Mouse (Mus musculus) cerebral cortex, adult 2 months (tissue): Measurements from ENCODE around the gene Slc39a13.

Experiments
- WGBS: fragments of 180-500 bp; shearing (Covaris S2); methylation state at CpG from one replicate; pipeline ENCODE4 v1.1.7; 2018; 5-methylcytosine and 5-hydroxymethylcytosine counted together

Gene Slc39a13

GRCm38 (mm10) chr2:91088987-91089386 lies 18.8 kb upstream of the Slc39a13 start:
- 84% methylated on average over 9 of the region's 9 CpGs for WGBS

DNA sequence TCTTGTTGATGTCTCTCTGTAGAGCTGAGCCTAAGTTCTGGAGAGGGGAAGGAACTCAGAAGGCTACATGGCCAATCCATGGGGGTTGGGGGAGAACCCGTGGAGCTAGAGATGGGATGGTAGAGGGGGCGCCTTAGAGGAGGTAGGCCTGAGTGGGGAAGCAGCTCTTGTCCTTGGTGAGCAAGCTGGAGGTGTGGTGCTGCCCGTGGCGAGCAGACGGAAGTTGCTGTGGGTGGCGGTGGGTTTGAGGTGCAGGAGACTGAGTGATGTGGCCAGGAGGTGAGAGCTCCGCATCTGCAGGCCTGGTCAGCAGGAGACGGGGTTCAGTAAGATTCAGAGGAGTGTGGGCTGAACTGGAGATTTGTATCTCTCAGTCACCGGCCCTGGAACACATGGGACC lies 17.2 kb upstream of the Slc39a13 start:
- 89% methylated on average over 9 of the region's 9 CpGs for WGBS

DNA sequence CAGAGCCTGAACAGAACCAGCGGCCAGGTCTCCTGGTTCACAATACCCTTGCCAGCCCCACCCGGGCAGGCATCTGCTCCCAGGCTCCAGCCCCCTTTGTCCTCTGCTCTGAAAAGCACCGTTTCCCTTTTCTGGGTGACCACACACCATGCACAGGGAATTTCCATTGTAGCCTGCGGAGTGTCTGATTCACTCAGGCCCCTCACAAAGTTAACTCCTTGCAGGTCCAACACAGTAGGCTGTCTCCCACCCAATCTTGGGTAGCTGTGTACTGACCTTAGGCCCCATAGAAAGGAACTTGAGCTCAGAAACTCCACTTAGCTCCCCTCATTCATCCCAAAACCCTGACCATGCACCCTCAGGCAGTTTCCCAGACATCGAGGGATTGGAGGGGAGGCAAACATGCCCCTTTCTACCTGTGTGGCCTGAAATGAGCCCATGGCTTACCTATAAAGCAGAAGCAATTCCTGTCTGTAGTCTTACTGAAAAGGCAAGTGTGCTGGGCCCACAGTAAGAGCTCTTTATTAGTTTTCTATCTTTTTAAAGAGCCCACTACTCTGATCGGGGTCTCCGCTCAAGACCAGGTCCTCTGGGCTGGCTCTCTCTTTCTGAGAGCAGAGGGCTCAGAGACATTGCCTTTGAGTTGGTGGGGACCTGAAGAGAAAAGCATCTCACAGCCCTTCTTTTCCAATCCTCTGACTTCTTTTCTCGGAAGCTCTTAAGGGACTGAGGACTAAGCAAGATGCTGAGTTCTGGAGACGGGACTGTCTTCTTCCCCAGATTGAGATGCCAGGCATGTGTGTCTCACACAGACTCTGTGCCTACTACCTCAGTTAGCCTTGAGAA lies 16.4 kb upstream of the Slc39a13 start:
- 78% methylated on average over 9 of the region's 9 CpGs for whole genome bisulfite sequencing

DNA sequence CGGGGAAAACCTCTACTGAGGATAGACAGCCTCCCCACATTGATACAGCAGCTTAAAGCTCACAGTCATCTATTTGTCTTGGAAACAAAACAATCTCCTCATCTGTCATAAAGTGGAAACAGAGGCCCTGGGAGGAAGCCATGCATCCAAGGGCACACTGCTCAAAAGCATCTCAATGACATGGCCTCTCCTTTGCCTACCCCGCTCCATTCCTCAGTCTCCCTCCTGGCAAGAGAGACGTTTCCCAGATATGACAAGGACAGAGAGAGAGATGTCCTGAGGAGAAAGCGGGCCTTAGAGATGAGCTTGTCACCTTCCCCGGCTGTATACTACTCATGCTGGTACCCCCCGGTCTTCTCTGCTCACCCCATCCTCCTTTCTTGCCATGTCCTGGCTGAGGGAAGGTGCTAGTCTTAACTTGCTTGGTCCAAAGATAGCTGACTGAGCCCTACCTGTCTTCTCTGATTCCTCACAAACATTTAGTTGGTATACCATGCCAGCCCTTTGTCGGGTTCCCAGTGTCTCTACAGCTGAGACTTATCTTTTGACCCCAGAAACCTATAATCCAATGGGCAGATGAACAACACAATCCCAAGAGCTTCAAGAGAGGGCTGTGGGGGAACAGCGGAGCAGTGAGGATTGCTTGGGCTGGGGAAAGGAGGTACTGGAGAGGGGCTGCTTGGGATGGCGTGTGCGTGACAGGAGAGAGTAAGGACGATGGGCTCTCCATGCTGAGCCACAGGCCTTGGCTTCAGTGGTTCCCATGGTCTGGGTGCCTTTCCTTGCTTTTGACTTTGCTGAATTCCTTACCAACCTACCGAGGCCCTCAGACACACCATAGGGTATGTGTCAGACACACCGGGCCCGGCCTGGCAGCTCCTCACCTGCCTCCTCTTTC lies 15.5 kb upstream of the Slc39a13 start:
- WGBS = 91% methylated on average over 14 of the region's 14 CpGs

DNA sequence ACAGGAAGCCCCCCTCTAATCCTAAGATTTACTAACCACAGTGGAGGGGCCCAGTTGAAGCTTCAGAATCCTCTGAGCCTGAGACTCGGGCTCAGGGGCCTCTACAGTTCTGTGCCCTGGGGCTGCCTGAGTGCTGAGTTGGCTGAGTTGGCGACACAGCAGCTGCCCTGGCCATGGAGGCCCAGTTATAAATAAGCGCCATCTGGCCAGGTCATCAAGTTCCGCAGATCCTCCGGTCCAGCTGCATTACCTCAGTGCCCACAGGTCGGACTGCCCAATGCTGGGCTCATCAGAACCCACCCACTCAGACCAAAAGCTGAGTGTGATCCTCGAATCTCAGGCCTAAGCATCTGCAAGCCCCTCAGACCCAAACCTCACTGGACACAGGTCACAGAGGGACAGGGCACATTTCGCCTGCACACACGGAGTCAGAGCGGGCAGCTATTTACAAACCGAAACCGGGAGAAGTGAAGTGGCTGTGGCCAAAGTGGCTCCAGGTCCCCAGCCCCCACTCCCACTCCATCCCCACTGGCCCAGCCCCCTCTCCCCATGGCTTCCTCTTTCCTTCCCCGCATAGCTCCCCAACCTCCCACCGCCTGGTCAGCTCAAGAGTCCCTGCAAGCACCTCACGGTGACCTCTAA lies 14.1 kb upstream of the Slc39a13 start:
- 86% methylated on average over 15 of the region's 15 CpGs for WGBS

GRCm38 (mm10) chr2:91083366-91083940 lies 13.2 kb upstream of the Slc39a13 start:
- 73% methylated on average over 1 of the region's 1 CpGs for WGBS

DNA sequence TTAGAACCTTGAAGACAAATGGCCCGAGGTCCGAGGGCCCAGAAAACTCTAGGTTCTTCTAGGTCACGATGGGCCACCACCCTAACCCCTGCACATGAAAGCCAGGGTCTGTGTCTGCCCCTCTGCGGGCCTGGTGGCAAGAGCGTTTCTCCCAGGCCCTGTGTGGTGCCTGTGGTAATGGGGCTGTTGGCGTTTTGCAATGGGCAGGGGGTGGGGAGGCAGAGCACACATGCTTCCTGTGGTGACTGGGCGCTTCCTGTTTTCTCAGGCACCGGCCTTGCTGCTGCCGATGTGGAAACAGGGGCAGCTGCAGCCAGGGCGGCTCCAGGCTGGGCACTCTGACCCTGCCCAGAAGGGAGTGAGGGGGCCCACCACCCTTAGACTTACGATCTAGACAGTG lies 12.6 kb upstream of the Slc39a13 start:
- 79% methylated on average over 11 of the region's 11 CpGs for WGBS

DNA sequence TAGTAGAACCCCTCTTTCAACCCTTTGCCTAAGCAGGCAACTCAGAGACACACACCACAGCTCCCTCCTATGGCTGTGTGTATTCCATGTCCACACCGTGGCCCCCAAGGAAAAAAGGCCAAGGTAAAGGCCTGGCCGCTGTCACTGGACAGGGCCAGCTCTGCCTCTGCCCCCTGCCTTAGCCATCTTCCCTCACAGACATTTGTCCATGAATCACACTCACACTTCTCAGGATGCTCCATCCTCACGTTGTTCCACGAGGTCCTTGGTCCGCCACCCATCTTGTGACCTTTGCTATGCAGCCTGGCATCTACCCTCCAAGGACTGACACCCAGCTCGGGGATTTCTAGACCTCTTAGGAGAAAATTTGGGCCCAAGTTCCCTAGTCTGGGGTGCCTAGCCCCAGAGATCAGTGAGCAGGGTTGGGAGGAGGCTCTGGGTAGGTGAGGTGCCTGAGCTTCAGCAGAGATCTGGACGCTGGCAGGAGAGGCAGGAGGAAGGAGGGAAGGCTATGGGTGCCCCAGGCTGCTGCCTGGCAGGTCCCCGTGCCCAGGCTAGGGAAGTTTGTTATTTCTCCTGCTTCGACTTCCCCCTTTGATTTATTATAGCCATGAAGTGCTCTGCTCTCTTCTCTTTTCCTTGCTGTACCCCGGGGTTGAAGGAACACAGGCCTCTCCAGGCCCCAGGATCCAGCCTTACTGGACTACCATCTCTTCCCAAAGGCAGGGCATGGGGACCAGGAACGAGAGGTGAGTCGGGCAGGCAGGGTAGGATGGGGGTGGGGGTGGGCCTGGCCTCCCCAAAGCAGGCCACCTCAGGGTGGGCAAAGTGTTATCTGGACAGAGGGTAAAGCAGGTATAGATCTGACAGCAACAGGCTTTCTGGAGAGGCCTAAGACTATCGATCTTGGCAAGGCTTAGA lies 11.8 kb upstream of the Slc39a13 start, which contains the start of gene Spi1:
Gene Spi1, plus strand, starts transcription at position 616 of the 921 bp plus-strand sequence.
- WGBS = 85% methylated on average over 13 of the region's 13 CpGs

- WGBS = 84% methylated on average over 8 of the region's 8 CpGs
These were observed 10.7 kb upstream of the Slc39a13 start for GRCm38 (mm10) chr2:91080784-91081513.

DNA sequence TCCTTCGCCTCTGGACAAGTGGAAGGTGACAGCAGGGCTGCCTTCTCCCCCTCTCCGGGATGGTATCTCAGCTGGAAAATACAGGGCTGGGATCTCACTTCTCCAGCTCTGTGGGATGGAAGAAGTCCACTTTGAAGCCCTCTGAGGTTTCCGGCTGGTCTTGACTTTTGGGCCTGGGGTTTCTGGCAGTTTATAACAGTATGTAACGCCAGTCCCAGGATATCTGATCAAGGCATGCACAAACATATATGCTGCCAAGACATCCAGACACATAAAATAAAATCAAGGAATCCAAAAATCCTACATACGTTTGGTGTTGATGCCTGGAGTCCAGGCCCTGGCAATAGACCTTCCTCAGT lies 8.8 kb upstream of the Slc39a13 start:
- WGBS = 46% methylated on average over 5 of the region's 5 CpGs

DNA sequence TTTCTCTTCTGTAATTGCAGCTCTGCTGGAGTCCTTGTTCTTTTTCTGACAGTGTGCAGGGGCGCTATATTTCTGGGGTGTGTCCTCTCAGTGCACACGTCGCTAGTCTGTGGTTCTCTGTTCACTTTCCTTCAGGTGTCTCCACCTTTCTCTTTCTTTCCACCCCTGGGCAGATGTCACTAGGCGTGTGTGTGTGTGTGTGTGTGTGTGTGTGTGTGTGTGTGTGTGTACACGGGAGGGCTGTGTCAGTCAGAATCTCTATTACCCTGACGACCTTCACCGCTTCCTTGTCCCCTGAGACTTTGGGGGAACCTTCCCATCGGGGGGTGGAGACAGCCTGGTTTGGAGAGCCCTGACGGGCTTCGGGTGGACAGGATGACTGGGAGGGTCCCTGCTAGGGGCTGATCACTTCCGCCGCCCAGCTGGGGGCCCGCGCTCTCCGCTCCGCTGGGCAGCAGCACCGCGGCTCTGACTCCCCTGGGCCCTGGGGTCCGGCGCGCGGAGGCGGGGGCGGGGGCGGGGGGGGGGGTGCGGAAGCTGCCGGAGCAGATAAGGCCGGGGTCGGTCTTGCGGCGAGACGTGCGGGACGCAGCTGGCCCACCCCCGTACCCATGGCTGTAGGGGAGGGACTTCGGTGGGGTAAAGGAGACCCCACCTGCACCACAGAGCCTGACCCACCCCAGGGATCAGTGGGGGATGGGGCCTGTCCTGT lies 8.3 kb upstream of the Slc39a13 start:
- WGBS = 3% methylated on average over 36 of the region's 36 CpGs

DNA sequence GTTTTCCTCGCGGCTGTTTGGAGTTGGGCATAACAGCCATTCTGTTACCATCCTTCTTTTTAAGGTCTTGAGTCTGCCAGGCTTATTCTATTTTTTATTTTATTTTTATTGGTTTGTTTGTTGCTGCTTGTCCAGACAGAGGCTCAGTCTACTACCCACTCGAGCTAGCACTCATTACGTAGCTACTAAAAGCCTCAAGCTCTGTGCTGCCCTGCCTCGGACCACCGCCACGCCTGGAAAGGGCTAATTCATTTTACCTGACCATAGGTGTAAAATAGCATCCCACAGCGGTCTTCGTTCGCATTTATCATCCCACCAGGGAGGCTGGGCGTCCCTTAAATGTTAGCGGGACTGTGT lies 7.7 kb upstream of the Slc39a13 start:
- WGBS = 21% methylated on average over 12 of the region's 12 CpGs

- WGBS = 36% methylated on average over 1 of the region's 1 CpGs
These were observed 1.9 kb upstream of the Slc39a13 start for GRCm38 (mm10) chr2:91072092-91072491.

GRCm38 (mm10) chr2:91071059-91071458 lies 842 bp upstream of the Slc39a13 start:
- WGBS = 85% methylated on average over 10 of the region's 10 CpGs

GRCm38 (mm10) chr2:91069306-91070000 lies 764 bp downstream of the Slc39a13 start:
- 7% methylated on average over 14 of the region's 14 CpGs for WGBS

GRCm38 (mm10) chr2:91068872-91069165 lies 1.4 kb downstream of the Slc39a13 start:
- 35% methylated on average over 6 of the region's 6 CpGs for WGBS

DNA sequence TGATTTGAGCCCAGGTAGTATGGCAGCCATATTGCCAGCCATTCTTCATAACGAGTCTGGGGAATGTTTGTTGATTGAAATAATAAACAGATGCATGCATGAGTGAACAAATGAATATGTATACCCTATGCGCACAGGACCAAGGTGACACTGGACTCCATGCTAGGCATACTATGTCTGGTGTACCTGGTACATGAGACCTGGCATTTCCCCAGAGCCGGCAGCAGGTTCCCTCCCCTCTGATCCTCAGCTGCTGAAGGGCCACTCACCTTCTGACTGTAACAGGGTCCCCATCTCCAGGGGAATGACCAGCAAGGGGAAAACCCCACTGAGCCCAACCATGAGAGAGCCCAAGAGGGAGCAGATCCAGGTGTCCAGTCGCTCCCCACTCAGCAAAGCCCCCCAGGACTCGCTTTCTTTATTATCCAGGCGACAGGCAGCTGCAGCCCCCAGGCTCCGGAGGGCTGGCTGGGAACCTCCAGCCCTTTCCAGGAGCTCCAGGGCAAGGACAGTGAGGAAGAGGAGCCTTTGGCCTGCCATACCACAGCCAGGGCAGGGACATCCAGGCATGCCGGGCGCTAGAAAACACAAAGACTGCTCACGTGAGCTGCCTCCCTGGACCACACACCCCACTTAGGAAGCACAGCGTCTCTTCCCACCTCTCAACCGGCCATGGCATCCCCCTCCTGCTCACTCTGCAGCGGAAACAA lies 1.9 kb downstream of the Slc39a13 start:
- 68% methylated on average over 13 of the region's 13 CpGs for WGBS

GRCm38 (mm10) chr2:91066455-91066854 lies 3.8 kb downstream of the Slc39a13 start:
- WGBS = 76% methylated on average over 3 of the region's 3 CpGs
